Mouse (Mus musculus): ENCODE data around the gene Mlh3. TPM values are rescaled to one million over a fixed set of nuclear protein-coding genes. Genes with fewer than 3 reads are reported as not detected.

Gene Mlh3
- total and polyA plus RNA-seq, 3 experiments: 8.5 to 8.6 TPM; not detected in 1

GRCm38 (mm10) chr12:85193923-85194622, 76.3 kb downstream of the Mlh3 start:
- Histone ChIP-seq H3K27ac (ENCODE audit: control insufficient read depth, low read depth, low read length) (no peak overlapping the region), H3K27me3 (ENCODE audit: control insufficient read depth in 1 of 2, insufficient read depth in 2 of 2, low read length in 2 of 2) (peaks cover 2% of the 10 kb centered on the region in 2 experiments; a peak in 1 of 4 replicates), H3K4me1 (ENCODE audit: control insufficient read depth in 1 of 2, insufficient read depth in 2 of 2, low read length in 2 of 2) (peaks cover 0 to 8% of the 10 kb centered on the region in 2 experiments; a peak in 3 of 4 replicates), H3K4me3 (ENCODE audit: control insufficient read depth in 1 of 2, insufficient read depth in 1 of 2, low read depth in 2 of 2, low read length in 2 of 2) (no peak overlapping the region), H3K9me3 (replicated peaks; ENCODE audit: insufficient read depth, low read length) (no peaks in the 10 kb centered on the region), H3K79me2 (ENCODE audit: control insufficient read depth, insufficient read depth, low read length, poor library complexity) (no peaks in the 10 kb centered on the region), H3K9ac (ENCODE audit: control insufficient read depth, low read depth, low read length, poor library complexity, severe bottlenecking) (no peak overlapping the region), H3K36me3 (ENCODE audit: control insufficient read depth in 1 of 2, insufficient read depth in 2 of 2, low read length in 2 of 2) (no peaks in the 10 kb centered on the region; a peak in 1 of 4 replicates)
- TF ChIP-seq MAZ (IDR thresholded peaks at IDR 0.05; ENCODE audit: low read depth, low read length): no peak
- no peak for TF ChIP-seq KAT2A (conservative IDR thresholded peaks at IDR 0.05; ENCODE audit: low read depth, low read length)
- no peak for TF ChIP-seq ZC3H11A (IDR thresholded peaks at IDR 0.05; ENCODE audit: low read depth, low read length)
- no peak for TF ChIP-seq SIN3A (IDR thresholded peaks at IDR 0.05; ENCODE audit: low read length)
- no peak for TF ChIP-seq MAX (IDR thresholded peaks at IDR 0.05; ENCODE audit: low read length)
- DNase-seq (ENCODE audit: low read depth, low spot score): no peak

GRCm38 (mm10) chr12:85193146-85193545, 77.3 kb downstream of the Mlh3 start:
- no peak overlapping the region for H3K27ac ChIP-seq (ENCODE audit: control insufficient read depth, low read depth, low read length)
- TF ChIP-seq ZMIZ1 (IDR thresholded peaks at IDR 0.05; ENCODE audit: low read depth, low read length) (no peak), RCOR1 (IDR thresholded peaks at IDR 0.05; ENCODE audit: low read depth, low read length) (no peak), POLR2A (IDR thresholded peaks at IDR 0.05; ENCODE audit: control insufficient read depth in 1 of 2, insufficient read depth in 1 of 2, low read depth in 1 of 2, low read length in 2 of 2, poor library complexity in 1 of 2) (no peak), SIN3A (IDR thresholded peaks at IDR 0.05; ENCODE audit: low read length) (no peak)
- peaks cover 0 to 8% of the 10 kb centered on the region in 2 experiments; a peak in 3 of 4 replicates for H3K4me1 ChIP-seq (ENCODE audit: control insufficient read depth in 1 of 2, insufficient read depth in 2 of 2, low read length in 2 of 2)
- no peak for DNase-seq (ENCODE audit: low read depth, low spot score)
- H3K9ac ChIP-seq (ENCODE audit: control insufficient read depth, low read depth, low read length, poor library complexity, severe bottlenecking): peak overlapping the region; percentile 40
- H3K36me3 ChIP-seq (ENCODE audit: control insufficient read depth in 1 of 2, insufficient read depth in 2 of 2, low read length in 2 of 2): no peaks in the 10 kb centered on the region; a peak in 1 of 4 replicates
- no peaks in the 10 kb centered on the region for H3K9me3 ChIP-seq (replicated peaks; ENCODE audit: insufficient read depth, low read length)
- H3K27me3 ChIP-seq (ENCODE audit: control insufficient read depth in 1 of 2, insufficient read depth in 2 of 2, low read length in 2 of 2): peaks cover 2% of the 10 kb centered on the region in 2 experiments; a peak in 1 of 4 replicates
- no peaks in the 10 kb centered on the region for H3K79me2 ChIP-seq (ENCODE audit: control insufficient read depth, insufficient read depth, low read length, poor library complexity)
- H3K4me3 ChIP-seq (ENCODE audit: control insufficient read depth in 1 of 2, insufficient read depth in 1 of 2, low read depth in 2 of 2, low read length in 2 of 2): no peak overlapping the region

- H3K27me3 ChIP-seq (ENCODE audit: control insufficient read depth in 1 of 2, insufficient read depth in 2 of 2, low read length in 2 of 2): peaks cover 2% of the 10 kb centered on the region in 2 experiments; a peak in 1 of 4 replicates
- H3K4me3 ChIP-seq (ENCODE audit: control insufficient read depth in 1 of 2, insufficient read depth in 1 of 2, low read depth in 2 of 2, low read length in 2 of 2): no peak overlapping the region
- TF ChIP-seq MAX (IDR thresholded peaks at IDR 0.05; ENCODE audit: low read length) (peak; percentile 70), UBTF (IDR thresholded peaks at IDR 0.05; ENCODE audit: borderline replicate concordance, insufficient read depth, low read depth, low read length) (no peak), USF2 (IDR thresholded peaks at IDR 0.05; ENCODE audit: borderline replicate concordance in 1 of 2, insufficient read depth in 1 of 2, low read depth in 1 of 2, low read length in 2 of 2) (no peak), BHLHE40 (IDR thresholded peaks at IDR 0.05; ENCODE audit: borderline replicate concordance, low read depth, low read length) (peak; percentile 54; the same call in 1 of the 2 replicates), MYC (IDR thresholded peaks at IDR 0.05; ENCODE audit: low read depth, low read length) (peak; percentile 62; the same call in 1 of the 2 replicates), MXI1 (IDR thresholded peaks at IDR 0.05; ENCODE audit: low read depth, low read length) (peak; percentile 71; the same call in 1 of the 2 replicates)
- peak overlapping the region; percentile 43 for H3K9ac ChIP-seq (ENCODE audit: control insufficient read depth, low read depth, low read length, poor library complexity, severe bottlenecking)
- H3K4me1 ChIP-seq (ENCODE audit: control insufficient read depth in 1 of 2, insufficient read depth in 2 of 2, low read length in 2 of 2): peaks cover 0 to 8% of the 10 kb centered on the region in 2 experiments; a peak in 3 of 4 replicates
- no peaks in the 10 kb centered on the region; a peak in 1 of 4 replicates for H3K36me3 ChIP-seq (ENCODE audit: control insufficient read depth in 1 of 2, insufficient read depth in 2 of 2, low read length in 2 of 2)
- peak; percentile 68 for DNase-seq (ENCODE audit: low read depth, low spot score)
- no peaks in the 10 kb centered on the region for H3K9me3 ChIP-seq (replicated peaks; ENCODE audit: insufficient read depth, low read length)
- H3K79me2 ChIP-seq (ENCODE audit: control insufficient read depth, insufficient read depth, low read length, poor library complexity): no peaks in the 10 kb centered on the region
- H3K27ac ChIP-seq (ENCODE audit: control insufficient read depth, low read depth, low read length): no peak overlapping the region
Measured at GRCm38 (mm10) chr12:85192461-85193108, 77.8 kb downstream of the Mlh3 start.
